Mouse (Mus musculus): ENCODE measurements at regions not wholly inside any gene's neighbourhood (a gene's known extent, or its start where the extent isn't known, plus 50 kb on each side); places are given as distances from the start of the nearest gene placed in this dataset.

GRCm38 (mm10) chr8:8354977-8355376, 306.1 kb downstream of the Efnb2 start:
- no peak for DNase-seq (ENCODE audit: low spot score)
- Histone ChIP-seq H3K4me2 (replicated peaks; ENCODE audit: low read depth, low read length) (no peak overlapping the region), H3K9me3 (ENCODE audit: control insufficient read depth, low read length) (no peaks in the 10 kb centered on the region), H3K27me3 (ENCODE audit: control insufficient read depth, insufficient read depth, low read length) (no peaks in the 10 kb centered on the region), H3K9ac (ENCODE audit: low read depth, low read length) (no peak overlapping the region), H3K4me1 (replicated peaks; ENCODE audit: control insufficient read depth, insufficient read depth, low read length) (no peaks in the 10 kb centered on the region), H3K4me3 (ENCODE audit: low read depth, low read length) (no peak overlapping the region), H3K27ac (ENCODE audit: low read depth, low read length) (no peak overlapping the region), H3K36me3 (ENCODE audit: control insufficient read depth, insufficient read depth, low read length) (no peaks in the 10 kb centered on the region)
- no peak for ATAC-seq (ENCODE audit: low FRiP score)
- WGBS: 97% methylated on average over 4 of the region's 4 CpGs

GRCm38 (mm10) chr8:8344661-8345060, 316.4 kb downstream of the Efnb2 start:
- ATAC-seq (ENCODE audit: low FRiP score) (no peak), DNase-seq (ENCODE audit: low spot score) (no peak)
- H3K9me3 ChIP-seq (ENCODE audit: control insufficient read depth, low read length): no peaks in the 10 kb centered on the region
- H3K4me3 ChIP-seq (ENCODE audit: low read depth, low read length): no peak overlapping the region
- H3K4me1 ChIP-seq (replicated peaks; ENCODE audit: control insufficient read depth, insufficient read depth, low read length): no peaks in the 10 kb centered on the region
- no peak overlapping the region for H3K9ac ChIP-seq (ENCODE audit: low read depth, low read length)
- no peaks in the 10 kb centered on the region for H3K36me3 ChIP-seq (ENCODE audit: control insufficient read depth, insufficient read depth, low read length)
- no peak overlapping the region for H3K4me2 ChIP-seq (replicated peaks; ENCODE audit: low read depth, low read length)
- H3K27me3 ChIP-seq (ENCODE audit: control insufficient read depth, insufficient read depth, low read length): no peaks in the 10 kb centered on the region
- H3K27ac ChIP-seq (ENCODE audit: low read depth, low read length): no peak overlapping the region
- WGBS: 68% methylated on average over 2 of the region's 2 CpGs

GRCm38 (mm10) chr8:8335256-8335972, 325.6 kb downstream of the Efnb2 start:
- Histone ChIP-seq H3K4me2 (replicated peaks; ENCODE audit: low read depth, low read length) (no peak overlapping the region), H3K27ac (ENCODE audit: low read depth, low read length) (no peak overlapping the region)
- peak; percentile 35 for DNase-seq (ENCODE audit: low spot score)

GRCm38 (mm10) chr8:8334515-8334914, 326.5 kb downstream of the Efnb2 start:
- Histone ChIP-seq H3K9ac (ENCODE audit: low read depth, low read length) (no peak overlapping the region), H3K27ac (ENCODE audit: low read depth, low read length) (no peak overlapping the region), H3K4me3 (ENCODE audit: low read depth, low read length) (no peak overlapping the region), H3K36me3 (ENCODE audit: control insufficient read depth, insufficient read depth, low read length) (no peaks in the 10 kb centered on the region), H3K27me3 (ENCODE audit: control insufficient read depth, insufficient read depth, low read length) (no peaks in the 10 kb centered on the region), H3K4me2 (replicated peaks; ENCODE audit: low read depth, low read length) (no peak overlapping the region), H3K9me3 (ENCODE audit: control insufficient read depth, low read length) (no peaks in the 10 kb centered on the region), H3K4me1 (replicated peaks; ENCODE audit: control insufficient read depth, insufficient read depth, low read length) (no peaks in the 10 kb centered on the region)
- no peak for DNase-seq (ENCODE audit: low spot score)
- no peak for ATAC-seq (ENCODE audit: low FRiP score)
- 80% methylated on average over 7 of the region's 7 CpGs for WGBS

More at GRCm38 (mm10) chr8:8335256-8335972, 325.6 kb downstream of the Efnb2 start:
- no peaks in the 10 kb centered on the region for H3K4me1 ChIP-seq (replicated peaks; ENCODE audit: control insufficient read depth, insufficient read depth, low read length)
- 64% methylated on average over 19 of the region's 19 CpGs for WGBS
- no peak overlapping the region for H3K4me3 ChIP-seq (ENCODE audit: low read depth, low read length)
- no peaks in the 10 kb centered on the region for H3K27me3 ChIP-seq (ENCODE audit: control insufficient read depth, insufficient read depth, low read length)
- no peaks in the 10 kb centered on the region for H3K36me3 ChIP-seq (ENCODE audit: control insufficient read depth, insufficient read depth, low read length)
- no peaks in the 10 kb centered on the region for H3K9me3 ChIP-seq (ENCODE audit: control insufficient read depth, low read length)
- peak; percentile 33; the same call in 1 of the 2 replicates for ATAC-seq (ENCODE audit: low FRiP score)
- H3K9ac ChIP-seq (ENCODE audit: low read depth, low read length): no peak overlapping the region

GRCm38 (mm10) chr8:8331249-8331648, 329.8 kb downstream of the Efnb2 start:
- no peak for ATAC-seq (ENCODE audit: low FRiP score)
- 75% methylated on average over 7 of the region's 7 CpGs for WGBS

GRCm38 (mm10) chr8:8328010-8328666, 332.9 kb downstream of the Efnb2 start:
- H3K4me1 ChIP-seq (replicated peaks; ENCODE audit: control insufficient read depth, insufficient read depth, low read length): no peaks in the 10 kb centered on the region
- no peak overlapping the region for H3K27ac ChIP-seq (ENCODE audit: low read depth, low read length)
- WGBS: 42% methylated on average over 7 of the region's 7 CpGs
- H3K9ac ChIP-seq (ENCODE audit: low read depth, low read length): no peak overlapping the region
- ATAC-seq (ENCODE audit: low FRiP score) (no peak), DNase-seq (ENCODE audit: low spot score) (no peak)
- H3K36me3 ChIP-seq (ENCODE audit: control insufficient read depth, insufficient read depth, low read length): no peaks in the 10 kb centered on the region
- no peak overlapping the region for H3K4me2 ChIP-seq (replicated peaks; ENCODE audit: low read depth, low read length)
- no peaks in the 10 kb centered on the region for H3K27me3 ChIP-seq (ENCODE audit: control insufficient read depth, insufficient read depth, low read length)
- no peaks in the 10 kb centered on the region for H3K9me3 ChIP-seq (ENCODE audit: control insufficient read depth, low read length)
- no peak overlapping the region for H3K4me3 ChIP-seq (ENCODE audit: low read depth, low read length)

More at GRCm38 (mm10) chr8:8331249-8331648, 329.8 kb downstream of the Efnb2 start:
- H3K36me3 ChIP-seq (ENCODE audit: control insufficient read depth, insufficient read depth, low read length): no peaks in the 10 kb centered on the region
- no peak overlapping the region for H3K27ac ChIP-seq (ENCODE audit: low read depth, low read length)
- no peaks in the 10 kb centered on the region for H3K4me1 ChIP-seq (replicated peaks; ENCODE audit: control insufficient read depth, insufficient read depth, low read length)
- H3K4me2 ChIP-seq (replicated peaks; ENCODE audit: low read depth, low read length): no peak overlapping the region
- H3K4me3 ChIP-seq (ENCODE audit: low read depth, low read length): no peak overlapping the region
- H3K9ac ChIP-seq (ENCODE audit: low read depth, low read length): no peak overlapping the region
- H3K9me3 ChIP-seq (ENCODE audit: control insufficient read depth, low read length): no peaks in the 10 kb centered on the region
- DNase-seq (ENCODE audit: low spot score): no peak
- no peaks in the 10 kb centered on the region for H3K27me3 ChIP-seq (ENCODE audit: control insufficient read depth, insufficient read depth, low read length)

- DNase-seq (ENCODE audit: low spot score) (no peak), ATAC-seq (ENCODE audit: low FRiP score) (no peak)
- no peaks in the 10 kb centered on the region for H3K9me3 ChIP-seq (ENCODE audit: control insufficient read depth, low read length)
- 70% methylated on average over 16 of the region's 16 CpGs for WGBS
- H3K4me1 ChIP-seq (replicated peaks; ENCODE audit: control insufficient read depth, insufficient read depth, low read length): no peaks in the 10 kb centered on the region
- H3K36me3 ChIP-seq (ENCODE audit: control insufficient read depth, insufficient read depth, low read length): no peaks in the 10 kb centered on the region
- no peak overlapping the region for H3K4me3 ChIP-seq (ENCODE audit: low read depth, low read length)
- no peak overlapping the region for H3K4me2 ChIP-seq (replicated peaks; ENCODE audit: low read depth, low read length)
- no peak overlapping the region for H3K9ac ChIP-seq (ENCODE audit: low read depth, low read length)
- H3K27ac ChIP-seq (ENCODE audit: low read depth, low read length): no peak overlapping the region
- H3K27me3 ChIP-seq (ENCODE audit: control insufficient read depth, insufficient read depth, low read length): no peaks in the 10 kb centered on the region
These were observed 334.8 kb downstream of the Efnb2 start for GRCm38 (mm10) chr8:8326066-8326834.

- H3K4me1 ChIP-seq (replicated peaks; ENCODE audit: control insufficient read depth, insufficient read depth, low read length): no peaks in the 10 kb centered on the region
- no peaks in the 10 kb centered on the region for H3K36me3 ChIP-seq (ENCODE audit: control insufficient read depth, insufficient read depth, low read length)
- WGBS: 63% methylated on average over 4 of the region's 4 CpGs
- no peaks in the 10 kb centered on the region for H3K9me3 ChIP-seq (ENCODE audit: control insufficient read depth, low read length)
- H3K4me2 ChIP-seq (replicated peaks; ENCODE audit: low read depth, low read length): no peak overlapping the region
- H3K27me3 ChIP-seq (ENCODE audit: control insufficient read depth, insufficient read depth, low read length): no peaks in the 10 kb centered on the region
- H3K9ac ChIP-seq (ENCODE audit: low read depth, low read length): no peak overlapping the region
- DNase-seq (ENCODE audit: low spot score) (no peak), ATAC-seq (ENCODE audit: low FRiP score) (no peak)
- H3K27ac ChIP-seq (ENCODE audit: low read depth, low read length): no peak overlapping the region
- H3K4me3 ChIP-seq (ENCODE audit: low read depth, low read length): no peak overlapping the region
These were observed 335.6 kb downstream of the Efnb2 start for GRCm38 (mm10) chr8:8325420-8325819.

Data from hindbrain, embryonic 11.5 days (tissue).